Mouse (Mus musculus) yolk sac, embryonic 10.5 days (tissue): ENCODE measurements around the gene Mrpl4.
A peak's percentile ranks its signal among the peaks of the same experiment; 100 is the strongest.

Source experiments
- DNase-seq: peaks from one replicate; pipeline ENCODE4 v3.0.0-alpha.2; 2017; ENCODE audit warnings: low spot score

Gene Mrpl4

DNA sequence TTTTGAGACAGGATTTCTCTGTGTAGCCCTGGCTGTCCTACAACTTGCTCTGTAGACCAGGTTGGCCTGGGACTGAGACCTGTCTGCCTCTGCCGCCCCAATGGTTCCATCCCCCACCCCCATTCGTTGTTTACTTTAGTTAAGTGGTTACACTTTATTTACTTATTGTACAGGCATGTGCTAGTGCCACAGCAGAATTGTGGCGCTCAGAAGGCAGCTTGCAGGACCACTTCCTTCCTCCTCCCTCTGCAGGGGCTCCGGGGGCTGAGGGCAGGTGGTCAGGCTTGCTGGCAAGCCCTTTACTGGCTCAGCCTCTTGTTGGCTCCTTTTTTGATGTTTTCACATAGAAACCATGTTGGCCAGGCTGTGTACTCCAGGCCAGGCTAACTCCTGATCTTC lies 14.6 kb downstream of the Mrpl4 start:
- no peak for DNase-seq

DNA sequence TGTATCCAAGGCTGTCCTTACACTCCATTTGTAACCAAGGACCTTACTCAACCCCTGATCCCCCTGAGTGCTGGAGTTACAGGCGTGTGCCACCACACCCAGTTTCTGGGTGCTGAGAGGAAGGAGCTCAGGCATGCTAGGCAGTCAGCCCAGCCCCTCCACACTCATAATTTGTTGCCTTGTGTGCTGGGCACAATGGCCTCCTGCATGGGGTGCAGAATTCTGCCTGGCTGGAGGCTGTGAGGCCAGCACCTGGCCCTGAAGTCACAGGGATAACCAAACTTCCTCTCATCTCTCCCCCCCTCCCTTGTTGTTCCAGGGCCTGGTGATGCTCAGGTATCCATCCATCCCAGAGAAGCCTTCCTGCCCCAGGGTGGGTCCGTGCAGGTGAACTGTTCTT lies 16.1 kb downstream of the Mrpl4 start:
- no peak for DNase-seq

DNA sequence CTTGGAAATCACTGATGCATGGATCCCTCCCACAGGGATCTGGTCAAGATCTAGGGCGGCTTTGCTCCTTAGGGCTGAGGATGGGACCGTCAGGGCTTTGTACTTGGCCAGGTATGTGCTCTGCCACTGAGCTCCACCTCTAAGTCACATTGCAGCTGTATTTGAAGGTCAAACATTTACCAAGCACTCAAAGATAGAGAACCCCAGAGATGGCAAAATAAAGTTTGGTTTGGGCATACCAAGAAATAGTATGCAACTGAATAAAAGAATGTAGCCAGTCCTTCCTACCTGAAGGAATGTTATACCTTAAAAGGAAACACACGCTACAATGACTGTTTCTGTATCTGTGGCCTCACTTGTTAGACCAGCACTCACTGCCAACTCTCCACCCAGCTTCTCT lies 18.8 kb downstream of the Mrpl4 start:
- DNase-seq, result no peak

DNA sequence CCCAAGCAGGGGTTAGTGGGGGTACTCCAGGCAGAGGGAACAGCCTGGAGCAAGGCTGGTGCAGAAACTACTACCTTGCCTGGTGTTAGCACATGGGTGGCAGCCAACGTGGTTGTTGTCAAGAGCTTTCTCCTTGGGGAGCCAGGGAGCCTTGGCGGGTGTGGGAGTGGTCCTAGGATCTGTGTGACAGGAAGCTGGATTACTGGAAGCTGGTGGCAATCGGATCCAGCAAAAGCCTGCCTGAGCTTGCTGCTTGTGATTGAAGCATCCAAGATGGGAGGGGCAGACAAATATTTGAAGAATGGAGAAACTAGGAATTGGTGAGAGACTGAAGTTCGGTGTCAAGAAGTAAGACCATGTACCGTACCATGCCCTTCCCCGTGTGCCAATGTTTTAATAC lies 19.8 kb downstream of the Mrpl4 start:
- DNase-seq, result no peak

DNA sequence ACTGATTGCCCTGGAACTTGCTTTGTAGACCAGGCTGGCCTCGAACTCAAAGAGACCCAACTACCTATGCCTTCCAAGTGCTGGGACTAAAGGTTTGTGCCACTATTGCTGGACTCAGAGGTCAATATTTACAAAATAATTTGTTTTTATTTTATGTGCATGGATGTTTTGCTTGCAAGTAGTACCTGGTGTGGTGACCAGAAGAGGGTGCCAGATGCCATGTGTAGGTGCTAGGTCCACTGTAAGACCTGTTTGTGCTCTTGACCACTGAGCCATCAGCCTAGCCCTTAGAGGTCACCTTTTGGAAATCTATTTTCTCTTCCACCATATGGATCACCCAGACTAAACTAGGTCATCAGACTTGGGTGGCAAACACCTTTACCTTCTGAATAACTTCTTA lies 20.2 kb downstream of the Mrpl4 start:
- DNase-seq, result no peak

DNA sequence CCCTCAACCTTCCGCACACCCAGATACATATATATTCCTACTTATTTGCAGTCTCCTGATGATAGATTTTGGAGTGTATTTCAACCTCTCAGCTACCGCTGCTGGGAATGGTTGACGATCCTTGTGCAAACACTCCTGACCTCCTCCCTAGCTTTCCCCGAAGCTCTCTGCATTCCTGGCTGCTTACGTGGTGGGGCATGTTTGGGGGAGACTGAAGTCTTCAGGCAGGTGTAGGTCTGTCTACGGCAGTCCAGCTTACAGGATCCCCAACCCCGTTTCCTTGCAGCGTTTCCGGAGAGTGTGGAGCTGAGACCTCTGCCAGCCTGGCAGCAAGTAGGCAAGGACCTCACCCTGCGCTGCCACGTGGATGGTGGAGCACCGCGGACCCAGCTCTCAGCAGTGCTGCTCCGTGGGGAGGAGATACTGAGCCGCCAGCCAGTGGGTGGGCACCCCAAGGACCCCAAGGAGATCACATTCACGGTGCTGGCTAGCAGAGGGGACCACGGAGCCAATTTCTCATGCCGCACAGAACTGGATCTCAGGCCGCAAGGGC lies 22.8 kb downstream of the Mrpl4 start:
- DNase-seq, result no peak

DNA sequence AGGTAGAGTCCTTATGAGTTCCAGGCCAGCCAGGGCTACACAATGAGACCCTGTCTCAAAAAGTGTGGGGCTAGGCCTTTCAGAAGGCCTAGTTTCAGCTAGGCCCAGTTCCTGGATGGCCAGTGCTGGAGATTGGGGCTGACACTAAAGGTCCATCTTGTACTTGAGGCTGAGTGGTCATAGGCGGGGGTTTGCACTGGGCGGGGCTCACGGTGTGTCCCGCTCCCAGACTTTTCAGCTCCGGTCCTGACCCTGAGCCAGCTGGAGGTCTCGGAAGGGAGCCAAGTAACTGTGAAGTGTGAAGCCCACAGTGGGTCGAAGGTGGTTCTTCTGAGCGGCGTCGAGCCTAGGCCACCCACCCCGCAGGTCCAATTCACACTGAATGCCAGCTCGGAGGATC lies 24.3 kb downstream of the Mrpl4 start:
- no peak for DNase-seq

DNA sequence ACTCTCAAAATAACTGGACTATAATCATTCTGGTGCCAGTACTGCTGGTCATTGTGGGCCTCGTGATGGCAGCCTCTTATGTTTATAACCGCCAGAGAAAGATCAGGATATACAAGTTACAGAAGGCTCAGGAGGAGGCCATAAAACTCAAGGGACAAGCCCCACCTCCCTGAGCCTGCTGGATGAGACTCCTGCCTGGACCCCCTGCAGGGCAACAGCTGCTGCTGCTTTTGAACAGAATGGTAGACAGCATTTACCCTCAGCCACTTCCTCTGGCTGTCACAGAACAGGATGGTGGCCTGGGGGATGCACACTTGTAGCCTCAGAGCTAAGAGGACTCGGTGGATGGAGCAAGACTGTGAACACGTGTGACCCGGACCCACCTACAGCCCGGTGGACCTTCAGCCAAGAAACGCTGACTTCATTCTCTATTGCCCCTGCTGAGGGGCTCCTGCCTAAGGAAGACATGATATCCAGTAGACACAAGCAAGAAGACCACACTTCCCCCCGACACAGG lies 25.3 kb downstream of the Mrpl4 start:
- DNase-seq, result no peak

DNA sequence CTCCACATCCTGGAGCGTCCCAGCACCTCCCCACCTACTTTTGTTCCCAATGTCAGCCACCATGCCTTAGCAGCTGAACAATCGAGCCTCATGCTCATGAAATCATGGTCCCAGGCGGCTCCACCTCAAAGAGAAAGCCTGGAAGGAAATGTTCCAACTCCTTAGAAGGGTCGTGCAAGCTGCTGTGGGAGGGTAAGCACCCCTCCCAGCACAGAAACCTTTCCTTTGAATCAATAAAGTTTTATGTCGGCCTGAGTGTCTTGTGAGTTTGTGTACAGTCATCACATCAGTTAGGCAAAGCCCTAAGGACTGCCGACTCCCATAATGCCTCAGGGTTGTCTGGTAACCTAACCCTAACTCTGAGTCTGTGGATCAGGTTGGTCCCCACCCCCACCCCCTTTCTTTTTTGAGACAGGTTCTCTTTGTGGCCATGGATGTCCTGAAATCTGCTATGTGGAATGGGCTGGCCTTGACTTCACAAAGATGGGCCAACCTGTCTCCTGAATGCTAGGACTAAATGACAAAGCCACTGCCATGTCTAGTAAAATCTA lies 26.1 kb downstream of the Mrpl4 start:
- DNase-seq, result no peak

DNA sequence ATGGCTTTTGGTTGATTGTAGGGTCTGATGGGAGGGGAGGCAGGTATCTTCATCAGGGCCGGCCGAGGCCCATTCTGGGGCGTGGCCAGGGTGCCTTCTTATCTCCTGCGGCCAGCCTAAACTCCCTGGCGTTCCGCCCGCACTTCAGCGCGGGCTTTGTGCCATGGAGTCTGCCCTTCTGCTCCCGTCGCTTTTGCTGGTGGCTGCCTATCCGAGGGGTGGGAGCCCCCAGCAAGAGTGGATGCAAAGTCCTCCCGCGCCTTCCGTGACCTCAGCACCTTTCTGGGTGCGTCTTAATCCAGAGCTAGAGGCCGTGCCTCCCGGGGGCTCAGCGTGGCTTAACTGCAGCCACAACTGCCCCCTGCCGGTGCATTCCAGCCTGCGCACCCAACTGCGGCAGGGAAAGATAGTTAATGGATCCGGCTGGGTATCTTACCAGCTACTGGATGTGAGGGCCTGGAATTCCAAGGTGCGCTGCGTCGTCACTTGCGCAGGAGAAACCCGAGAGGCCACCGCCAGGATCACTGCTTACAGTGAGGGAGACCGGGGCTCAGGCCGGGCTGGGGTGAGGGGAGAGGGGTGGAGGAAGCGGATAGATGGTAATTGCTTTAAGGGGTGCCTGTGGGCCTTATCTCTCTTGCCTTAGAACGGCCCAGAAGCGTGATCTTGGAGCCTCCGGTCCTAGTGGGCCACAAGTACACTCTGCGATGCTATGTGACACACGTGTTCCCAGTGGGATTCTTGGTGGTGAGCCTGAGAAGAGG lies 26.9 kb downstream of the Mrpl4 start, which contains the start of gene Icam4:
Icam4 (plus strand) TSS at position 83 of the 764 bp plus-strand sequence.
- peak; percentile 85 for DNase-seq

DNA sequence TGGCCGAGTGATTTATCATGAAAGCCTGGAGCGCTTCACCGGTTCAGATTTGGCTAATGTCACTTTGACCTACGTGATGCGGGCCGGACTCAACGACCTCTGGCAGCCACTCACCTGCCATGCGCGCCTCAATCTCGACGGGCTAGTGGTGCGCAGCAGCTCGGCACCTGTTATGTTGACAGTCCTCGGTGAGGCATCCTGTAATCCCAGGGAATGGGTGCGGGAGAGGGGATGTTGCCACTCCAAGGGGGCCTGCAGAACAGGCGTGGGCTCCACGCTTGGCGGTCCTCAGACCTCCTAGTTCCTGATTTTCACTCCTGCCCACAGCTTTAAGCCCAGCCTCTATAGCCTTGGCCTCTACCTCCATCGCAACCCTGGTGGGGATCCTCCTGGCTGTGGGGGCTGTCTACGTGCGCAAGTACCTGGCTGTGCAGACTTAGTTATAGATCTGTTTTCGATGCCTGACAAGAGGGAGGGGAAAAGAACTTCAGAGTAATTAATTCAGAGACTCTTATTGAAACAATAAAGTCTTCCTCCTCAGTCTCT lies 27.6 kb downstream of the Mrpl4 start:
- DNase-seq, result no peak

DNA sequence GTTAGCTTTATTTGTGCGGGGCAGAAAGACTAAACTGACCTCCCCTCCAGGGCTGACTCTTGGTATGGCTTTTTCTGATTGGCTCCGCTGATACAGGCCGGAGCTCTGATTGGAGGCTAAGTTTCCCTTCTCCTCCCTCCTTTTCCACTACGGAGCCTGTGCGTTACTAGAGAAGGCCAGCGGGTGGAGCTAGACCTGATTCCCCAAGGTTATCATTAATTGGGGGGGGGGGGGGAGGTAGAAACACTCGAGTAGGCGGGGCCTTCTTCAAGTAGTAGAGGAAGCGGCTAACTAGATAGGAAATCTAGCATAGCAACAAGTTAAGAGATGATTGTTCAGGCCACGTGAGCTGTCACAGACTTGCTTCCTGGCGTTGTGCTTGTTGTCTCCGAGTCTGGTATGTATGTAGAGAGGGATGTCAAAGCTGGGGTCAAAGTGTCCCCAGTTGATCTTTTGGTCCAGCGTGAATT lies 28.3 kb downstream of the Mrpl4 start:
- DNase-seq, result peak; percentile 88

DNA sequence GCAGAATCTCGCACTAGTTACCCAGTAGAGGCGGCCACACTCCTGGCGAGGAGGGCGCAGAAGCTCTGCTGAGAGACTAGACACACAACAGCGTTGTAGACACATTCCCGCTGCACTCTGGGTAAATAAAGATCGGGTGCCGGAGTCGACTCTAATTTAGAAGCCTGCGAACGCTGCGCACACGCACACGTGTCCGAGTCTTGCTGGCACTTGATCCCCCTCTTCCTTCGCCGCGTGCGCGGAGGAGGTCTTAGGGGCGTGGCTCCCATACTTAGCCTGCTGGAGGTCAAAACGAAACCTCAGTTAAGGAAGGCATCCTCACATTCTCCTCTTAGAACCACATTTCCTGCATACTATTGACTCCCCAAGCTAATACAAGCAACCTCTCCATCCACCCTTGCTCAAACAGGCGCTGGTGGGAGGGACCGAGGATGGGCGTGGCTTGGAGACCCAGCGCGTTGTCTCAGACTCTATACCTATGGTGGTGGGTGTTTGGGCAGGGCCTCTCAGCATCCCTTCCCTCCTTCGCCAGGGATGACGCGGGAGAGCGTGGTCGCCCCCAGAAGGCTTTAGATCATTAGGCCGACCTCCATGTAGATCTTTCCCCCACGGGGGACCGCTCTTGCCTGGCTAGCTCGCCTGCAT lies 28.8 kb downstream of the Mrpl4 start:
- DNase-seq, result peak; percentile 68

DNA sequence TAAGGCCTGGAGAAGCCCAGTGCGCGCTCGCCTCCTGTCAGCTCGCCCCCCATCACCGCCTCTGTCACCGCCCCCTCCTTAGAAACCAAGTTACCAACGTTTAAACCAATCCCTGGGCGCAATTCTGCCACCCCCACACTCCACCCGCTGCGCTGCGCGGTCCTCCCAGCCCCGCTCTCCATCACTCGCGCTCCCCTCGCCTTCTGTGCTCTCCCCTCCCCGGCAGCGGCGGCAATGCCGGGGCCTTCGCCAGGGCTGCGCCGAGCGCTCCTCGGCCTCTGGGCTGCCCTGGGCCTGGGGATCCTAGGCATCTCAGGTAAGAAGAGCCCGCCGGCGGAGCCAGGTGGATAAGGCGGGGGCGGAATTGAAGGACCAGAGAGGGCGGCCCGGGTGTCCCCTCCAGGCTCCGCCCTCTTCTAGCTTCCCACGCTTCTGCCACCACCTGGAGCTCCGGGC lies 29.4 kb downstream of the Mrpl4 start, which contains the start of gene Icam5:
Icam5 (plus strand) TSS at position 178 of the 456 bp plus-strand sequence.
- DNase-seq, result no peak

DNA sequence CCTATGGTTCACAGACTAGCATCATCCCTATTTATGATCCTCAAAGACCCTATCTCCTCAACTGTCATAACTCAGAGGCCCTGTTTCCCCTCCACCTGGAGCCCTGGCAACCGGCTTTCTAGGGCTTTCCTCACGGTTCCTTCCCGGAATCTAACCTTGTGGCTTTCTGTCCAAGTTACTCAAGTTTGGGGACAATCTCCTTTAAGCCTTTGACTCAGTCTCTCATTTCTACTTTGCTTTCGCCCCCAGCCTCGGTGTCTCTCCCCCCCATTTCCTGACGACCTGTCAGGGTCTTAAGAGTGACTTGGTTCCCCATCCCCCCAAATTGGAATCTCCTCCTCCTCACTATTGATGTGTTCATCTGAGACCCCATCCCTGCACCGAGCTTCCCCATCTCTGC lies 30.0 kb downstream of the Mrpl4 start:
- DNase-seq, result no peak

DNA sequence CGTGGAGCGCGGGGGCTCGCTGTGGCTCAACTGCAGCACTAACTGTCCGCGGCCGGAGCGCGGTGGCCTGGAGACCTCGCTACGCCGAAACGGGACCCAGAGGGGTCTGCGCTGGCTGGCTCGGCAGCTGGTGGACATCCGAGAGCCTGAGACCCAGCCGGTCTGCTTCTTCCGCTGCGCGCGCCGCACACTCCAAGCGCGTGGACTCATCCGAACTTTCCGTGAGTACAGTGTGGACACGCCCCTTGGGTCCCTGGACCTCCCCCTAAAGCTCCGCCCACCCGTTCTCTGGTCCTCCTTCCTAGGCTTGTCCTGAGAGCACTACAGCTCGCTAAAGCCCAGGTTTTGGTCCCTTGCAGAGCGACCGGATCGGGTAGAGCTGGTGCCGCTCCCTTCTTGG lies 30.6 kb downstream of the Mrpl4 start:
- DNase-seq, result peak; percentile 82

DNA sequence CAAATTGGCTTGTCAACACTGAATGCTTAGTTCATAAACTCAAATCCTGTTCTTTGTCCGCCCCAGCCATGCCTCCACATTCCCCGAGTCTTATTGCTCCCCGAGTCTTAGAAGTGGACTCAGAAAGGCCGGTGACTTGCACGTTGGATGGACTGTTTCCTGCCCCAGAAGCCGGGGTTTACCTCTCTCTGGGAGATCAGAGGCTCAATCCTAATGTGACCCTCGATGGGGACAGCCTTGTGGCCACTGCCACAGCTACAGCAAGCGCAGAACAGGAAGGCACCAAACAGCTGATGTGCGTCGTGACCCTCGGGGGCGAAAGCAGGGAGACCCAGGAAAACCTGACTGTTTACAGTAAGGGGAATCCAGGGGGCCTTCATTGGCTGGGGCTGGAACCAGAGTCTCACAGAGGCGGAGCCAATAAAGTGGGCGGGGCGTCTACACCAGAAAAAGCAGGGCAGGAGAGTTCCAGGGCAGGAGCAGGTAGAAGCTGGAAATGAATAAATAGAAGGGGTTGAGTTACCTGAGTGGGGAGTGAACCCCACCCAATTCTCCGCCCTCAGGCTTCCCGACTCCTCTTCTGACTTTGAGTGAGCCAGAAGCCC lies 32.0 kb downstream of the Mrpl4 start:
- no peak for DNase-seq

DNA sequence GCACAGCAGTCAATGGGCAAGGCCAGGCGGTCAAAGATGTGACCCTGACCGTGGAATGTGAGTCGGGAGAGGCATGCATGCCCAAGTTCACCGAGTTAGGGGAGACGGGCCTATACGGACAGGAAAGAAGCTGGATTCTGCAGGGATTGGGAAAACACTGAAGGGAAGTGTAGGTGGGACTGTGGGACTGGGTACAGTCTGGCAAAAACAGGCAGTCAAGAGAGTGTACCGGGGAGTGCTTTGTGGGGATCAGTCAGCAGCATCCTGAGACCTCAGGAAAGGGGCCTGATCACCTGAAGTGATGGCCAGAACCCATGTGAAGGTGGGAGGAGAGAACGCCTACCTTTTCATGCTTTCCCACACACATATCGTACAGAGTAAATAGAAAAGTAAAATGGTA lies 33.0 kb downstream of the Mrpl4 start:
- no peak for DNase-seq

DNA sequence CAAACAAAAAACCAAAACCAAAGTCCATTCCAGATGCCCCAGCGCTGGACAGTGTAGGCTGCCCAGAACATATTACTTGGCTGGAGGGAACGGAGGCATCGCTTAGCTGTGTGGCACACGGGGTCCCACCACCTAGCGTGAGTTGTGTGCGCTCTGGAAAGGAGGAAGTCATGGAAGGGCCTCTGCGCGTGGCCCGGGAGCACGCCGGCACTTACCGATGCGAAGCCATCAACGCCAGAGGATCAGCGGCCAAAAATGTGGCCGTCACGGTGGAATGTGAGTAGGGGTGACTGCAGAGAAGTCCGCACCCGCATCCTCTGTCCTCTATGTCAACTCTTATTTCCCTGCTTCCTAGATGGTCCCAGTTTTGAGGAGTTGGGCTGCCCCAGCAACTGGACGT lies 33.6 kb downstream of the Mrpl4 start:
- no peak for DNase-seq

DNA sequence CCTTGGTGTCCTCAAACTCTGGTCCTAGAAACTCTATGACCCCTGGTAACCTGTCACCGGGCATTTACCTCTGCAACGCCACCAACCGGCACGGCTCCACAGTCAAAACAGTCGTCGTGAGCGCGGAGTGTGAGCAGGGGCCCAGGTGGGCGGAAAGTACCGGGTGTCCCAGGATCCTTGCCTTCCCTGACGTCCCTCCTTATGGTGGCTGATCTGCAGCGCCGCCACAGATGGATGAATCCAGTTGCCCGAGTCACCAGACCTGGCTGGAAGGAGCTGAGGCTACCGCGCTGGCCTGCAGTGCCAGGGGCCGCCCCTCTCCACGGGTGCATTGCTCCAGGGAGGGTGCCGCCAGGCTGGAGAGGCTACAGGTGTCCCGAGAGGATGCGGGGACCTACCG lies 34.1 kb downstream of the Mrpl4 start:
- DNase-seq, result no peak

DNA sequence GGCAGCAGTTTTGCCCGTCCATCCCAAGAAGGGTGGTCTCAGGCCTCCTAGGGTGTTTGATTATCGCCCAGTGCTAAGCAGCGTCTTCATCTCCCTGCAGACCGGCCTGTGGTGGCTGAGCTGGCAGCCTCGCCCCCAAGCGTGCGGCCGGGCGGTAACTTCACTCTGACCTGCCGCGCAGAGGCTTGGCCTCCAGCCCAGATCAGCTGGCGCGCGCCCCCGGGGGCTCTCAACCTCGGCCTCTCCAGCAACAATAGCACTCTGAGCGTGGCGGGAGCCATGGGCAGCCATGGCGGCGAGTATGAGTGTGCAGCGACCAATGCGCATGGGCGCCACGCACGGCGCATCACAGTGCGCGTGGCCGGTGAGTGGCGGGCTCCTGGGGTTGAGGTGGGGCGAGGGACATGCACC lies 34.9 kb downstream of the Mrpl4 start:
- DNase-seq, result no peak

DNA sequence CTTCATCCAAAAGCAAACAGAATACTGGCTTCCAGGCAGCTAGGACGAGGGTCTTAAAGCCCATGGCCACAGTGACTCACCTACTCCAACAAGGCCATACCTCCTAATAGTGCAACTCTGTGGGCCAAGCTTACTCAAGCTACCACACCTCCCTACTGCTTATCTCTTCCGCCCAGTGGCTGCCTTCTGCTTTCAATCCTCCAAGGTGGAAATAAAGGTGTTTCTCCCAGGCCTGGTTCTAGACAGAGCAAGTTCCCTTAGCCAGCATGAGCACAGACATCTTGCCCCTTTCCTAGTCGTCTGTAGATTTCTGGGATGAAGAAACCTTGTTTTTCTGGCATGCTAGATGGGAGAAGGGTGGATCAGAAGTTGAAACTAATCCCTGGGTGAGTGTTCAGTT lies 37.2 kb downstream of the Mrpl4 start:
- DNase-seq, result no peak
